Mouse (Mus musculus) limb, embryonic 12.5 days (tissue): Measurements from ENCODE around the gene Mecr. TPM values are rescaled to one million over a fixed set of nuclear protein-coding genes. Genes with fewer than 3 reads are reported as not detected.

Experiments used
- ATAC-seq: fragments of 200-750 bp; cut with Nextera tagmentation; 2 replicates; pipeline ENCODE4 v1.8.0; 2017; ENCODE audit warnings: low read depth, moderate TSS enrichment; ENCODE audit not compliant: insufficient number of reproducible peaks, insufficient read depth, low FRiP score, low TSS enrichment
- H3K27ac ChIP-seq: fragments of 300-500 bp; sonication (generic); 2 replicates; pipeline ENCODE4 v1.5.1; 2016; ENCODE audit warnings: mild to moderate bottlenecking, moderate library complexity
- H3K27me3 ChIP-seq: fragments of 300-500 bp; sonication (generic); 2 replicates; pipeline ENCODE4 v1.6.1; 2016; ENCODE audit warnings: mild to moderate bottlenecking, moderate library complexity
- H3K36me3 ChIP-seq: fragments of 300-500 bp; sonication (generic); 2 replicates; pipeline ENCODE4 v1.6.1; 2016; ENCODE audit warnings: mild to moderate bottlenecking, moderate library complexity
- H3K4me1 ChIP-seq: fragments of 300-500 bp; sonication (generic); replicated peaks from 2 replicates; pipeline ENCODE4 v1.6.1; 2016
- H3K4me2 ChIP-seq: fragments of 300-500 bp; sonication (generic); 2 replicates; pipeline ENCODE4 v1.6.1; 2016; ENCODE audit warnings: mild to moderate bottlenecking, moderate library complexity
- H3K4me3 ChIP-seq: fragments of 300-500 bp; sonication (generic); replicated peaks from 2 replicates; pipeline ENCODE4 v1.5.1; 2016; ENCODE audit warnings: mild to moderate bottlenecking
- H3K9ac ChIP-seq: fragments of 300-500 bp; sonication (generic); replicated peaks from 2 replicates; pipeline ENCODE4 v1.6.1; 2016; ENCODE audit warnings: mild to moderate bottlenecking, moderate library complexity
- H3K9me3 ChIP-seq: fragments of 300-500 bp; sonication (generic); 2 replicates; pipeline ENCODE4 v1.6.1; 2016; ENCODE audit warnings: mild to moderate bottlenecking, moderate library complexity
- WGBS: fragments of 180-500 bp; shearing (Covaris S2); methylation state at CpG from one replicate; pipeline ENCODE4 v1.1.7; 2016; 5-methylcytosine and 5-hydroxymethylcytosine counted together
- polyA plus RNA-seq: library from polyadenylated mRNA; unstranded; fragments of >200 nt; fragmentation: Nextera tagmentation; extraction: Ambion mirVana; gene quantifications from 2 replicates; pipeline ENCODE4 v1.2.1, GENCODE M21; 2016

Gene Mecr
- polyA plus RNA-seq, 1 experiment from 2014 or later, result 45.1 TPM

DNA sequence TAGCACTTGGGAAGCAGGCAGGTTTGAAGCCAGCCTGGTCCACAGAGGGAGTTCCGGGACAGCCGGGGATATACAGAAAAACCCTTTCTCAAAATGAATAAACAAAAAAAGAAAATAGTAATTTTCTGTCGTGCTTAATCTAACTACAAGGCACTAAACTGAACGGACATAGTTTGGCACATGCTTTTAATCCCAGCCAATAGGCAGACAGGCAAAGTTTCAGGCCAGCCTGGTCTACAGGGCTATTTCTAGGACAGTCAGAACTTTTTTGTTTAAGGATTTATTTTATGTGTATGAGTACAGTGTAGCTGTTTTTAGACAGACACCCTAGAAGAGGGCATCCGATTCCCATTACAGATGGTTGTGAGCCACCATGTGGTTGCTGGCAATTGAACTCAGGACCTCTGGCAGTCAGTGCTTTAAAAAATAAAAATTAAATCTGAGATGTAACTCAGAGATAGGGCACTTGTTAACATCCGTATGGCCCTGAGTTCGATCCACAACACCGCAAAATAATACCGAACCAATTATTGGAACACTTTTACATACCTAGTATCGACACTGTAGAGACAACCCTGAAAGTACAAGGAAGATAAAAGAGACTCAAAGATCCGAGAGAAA is 29.5 kb downstream of the Mecr start:
- no peaks in the 10 kb centered on the region for H3K27me3 ChIP-seq
- peak overlapping the region; percentile 69 for H3K4me2 ChIP-seq
- WGBS, result 9% methylated on average over 11 of the region's 11 CpGs
- H3K27ac ChIP-seq, result peak overlapping the region; percentile 100
- H3K9ac ChIP-seq, result peak overlapping the region; percentile 72
- H3K36me3 ChIP-seq, result peaks cover 6% of the 10 kb centered on the region; the same call in 1 of the 2 replicates
- H3K4me1 ChIP-seq, result peaks cover 30% of the 10 kb centered on the region
- ATAC-seq, result peak; percentile 49
- H3K9me3 ChIP-seq, result no peaks in the 10 kb centered on the region
- H3K4me3 ChIP-seq, result peak overlapping the region; percentile 87

DNA sequence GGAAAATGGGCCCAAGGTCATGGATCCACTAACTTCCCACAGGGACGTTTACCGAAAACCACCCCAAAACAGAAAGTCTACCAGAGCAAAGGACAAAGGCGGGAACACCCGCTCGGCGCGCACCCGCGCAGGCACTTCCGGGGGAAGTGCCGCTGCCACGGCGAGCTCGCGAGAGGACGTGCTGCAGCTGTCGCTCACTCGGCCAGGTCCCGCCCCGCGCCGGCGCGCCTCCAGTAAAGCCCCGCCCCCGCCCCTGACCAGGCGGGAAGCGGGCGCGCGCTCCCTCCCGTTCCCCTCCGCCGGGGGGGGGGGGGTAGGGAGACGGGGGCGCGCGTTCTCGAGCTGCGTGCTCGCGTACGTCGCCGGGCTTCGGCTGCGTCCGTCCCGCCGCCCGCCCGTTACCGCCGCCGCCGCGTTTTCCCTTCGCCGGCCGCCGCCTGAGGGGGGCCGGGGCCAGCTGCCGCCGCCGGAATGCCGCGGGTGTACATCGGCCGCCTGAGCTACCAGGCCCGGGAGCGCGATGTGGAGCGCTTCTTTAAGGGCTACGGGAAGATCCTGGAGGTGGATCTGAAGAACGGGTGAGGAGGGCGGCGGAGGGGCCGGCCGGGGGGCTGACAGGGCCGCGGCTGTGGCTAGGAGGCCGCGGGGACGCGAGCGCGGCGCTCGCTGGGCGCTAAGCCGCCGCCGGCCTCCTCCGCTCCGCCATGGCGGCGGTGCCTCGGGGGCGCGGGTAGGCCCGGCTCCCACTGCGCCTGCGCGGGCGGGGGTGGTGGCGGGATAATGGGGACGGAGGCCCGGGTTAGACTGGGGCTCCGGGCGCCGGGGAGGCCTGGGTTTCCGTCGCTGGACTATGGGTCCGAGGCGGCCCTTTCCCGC is 30.3 kb downstream of the Mecr start, which contains the start of gene Srsf4:
Srsf4 (plus strand) TSS at position 325 of the 876 bp plus-strand sequence.
- H3K4me3 ChIP-seq, result peak within 1 kb of the TSS; percentile 87
- H3K36me3 ChIP-seq, result no peaks in the 10 kb centered on the region
- H3K4me2 ChIP-seq, result peak within 1 kb of the TSS; percentile 69
- under 1% methylated on average over 103 of the region's 116 CpGs for WGBS
- peak within 1 kb of the TSS; percentile 100 for H3K9ac ChIP-seq
- ATAC-seq, result peak; percentile 93
- peak within 1 kb of the TSS; percentile 100 for H3K27ac ChIP-seq
- H3K9me3 ChIP-seq, result no peaks in the 10 kb centered on the region
- no peaks in the 10 kb centered on the region for H3K27me3 ChIP-seq
- H3K4me1 ChIP-seq, result peaks cover 37% of the 10 kb centered on the region

GRCm38 (mm10) chr4:131874169-131874536 is 30.9 kb downstream of the Mecr start:
- peak overlapping the region; percentile 100 for H3K9ac ChIP-seq
- H3K4me1 ChIP-seq, result peaks cover 38% of the 10 kb centered on the region
- H3K4me2 ChIP-seq, result peak overlapping the region; percentile 69
- WGBS, result under 1% methylated on average over 20 of the region's 20 CpGs
- peak overlapping the region; percentile 100 for H3K27ac ChIP-seq
- ATAC-seq, result no peak
- H3K27me3 ChIP-seq, result no peaks in the 10 kb centered on the region
- no peaks in the 10 kb centered on the region for H3K36me3 ChIP-seq
- H3K9me3 ChIP-seq, result no peaks in the 10 kb centered on the region
- H3K4me3 ChIP-seq, result peak overlapping the region; percentile 87

GRCm38 (mm10) chr4:131874567-131874966 is 31.3 kb downstream of the Mecr start:
- Histone ChIP-seq H3K4me3 (peak overlapping the region; percentile 87), H3K4me2 (peak overlapping the region; percentile 69), H3K9ac (peak overlapping the region; percentile 100), H3K9me3 (no peaks in the 10 kb centered on the region), H3K27me3 (no peaks in the 10 kb centered on the region), H3K36me3 (no peaks in the 10 kb centered on the region), H3K27ac (peak overlapping the region; percentile 100), H3K4me1 (peaks cover 38% of the 10 kb centered on the region)
- 2% methylated on average over 11 of the region's 11 CpGs for WGBS
- no peak for ATAC-seq

DNA sequence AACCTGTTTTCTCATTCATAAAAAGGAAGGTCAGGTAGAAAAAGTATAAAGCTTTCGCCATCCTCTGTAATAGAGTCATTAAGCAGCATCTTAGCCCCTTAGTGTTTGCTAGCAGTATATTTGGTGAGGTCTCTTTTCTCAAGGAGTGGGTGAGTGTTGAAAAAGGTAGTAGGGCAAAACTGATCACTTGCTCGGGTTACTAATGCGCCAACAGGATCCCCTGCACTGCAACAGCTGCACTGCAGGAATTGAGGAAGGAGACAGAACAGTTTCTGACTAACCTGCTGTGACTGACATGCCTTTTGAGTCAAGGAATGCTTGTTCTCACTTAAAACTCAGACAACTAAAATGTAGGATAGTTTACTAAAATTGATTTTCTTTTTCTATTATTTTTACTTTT is 32.0 kb downstream of the Mecr start:
- 49% methylated on average over 3 of the region's 3 CpGs for WGBS
- no peaks in the 10 kb centered on the region for H3K36me3 ChIP-seq
- peaks cover 40% of the 10 kb centered on the region for H3K4me1 ChIP-seq
- no peaks in the 10 kb centered on the region for H3K27me3 ChIP-seq
- no peak for ATAC-seq
- no peaks in the 10 kb centered on the region for H3K9me3 ChIP-seq
- peak overlapping the region; percentile 87 for H3K4me3 ChIP-seq
- peak overlapping the region; percentile 100; the same call in 1 of the 2 replicates for H3K9ac ChIP-seq
- peak overlapping the region; percentile 69 for H3K4me2 ChIP-seq
- no peak overlapping the region for H3K27ac ChIP-seq

GRCm38 (mm10) chr4:131876836-131877235 is 33.6 kb downstream of the Mecr start:
- Histone ChIP-seq H3K9ac (no peak overlapping the region), H3K4me1 (peaks cover 46% of the 10 kb centered on the region), H3K27ac (no peak overlapping the region), H3K4me2 (0 out of 2 replicates have a peak overlapping the region, but pooled peaks have one; percentile 69), H3K9me3 (no peaks in the 10 kb centered on the region), H3K27me3 (no peaks in the 10 kb centered on the region), H3K36me3 (no peaks in the 10 kb centered on the region), H3K4me3 (no peak overlapping the region)
- ATAC-seq, result no peak
- 73% methylated on average over 2 of the region's 2 CpGs for WGBS

- Histone ChIP-seq H3K27me3 (no peaks in the 10 kb centered on the region), H3K9ac (no peak overlapping the region), H3K4me3 (no peak overlapping the region), H3K4me1 (peaks cover 45% of the 10 kb centered on the region), H3K4me2 (no peak overlapping the region), H3K9me3 (no peaks in the 10 kb centered on the region), H3K36me3 (peaks cover 5% of the 10 kb centered on the region; the same call in 1 of the 2 replicates), H3K27ac (no peak overlapping the region)
- WGBS, result 71% methylated on average over 1 of the region's 1 CpGs
- ATAC-seq, result no peak
Observed at GRCm38 (mm10) chr4:131879692-131880091, 36.4 kb downstream of the Mecr start.

- Histone ChIP-seq H3K27me3 (no peaks in the 10 kb centered on the region), H3K9ac (no peak overlapping the region), H3K4me3 (no peak overlapping the region), H3K27ac (peak overlapping the region; percentile 41; the same call in 1 of the 2 replicates), H3K9me3 (no peaks in the 10 kb centered on the region), H3K4me2 (no peak overlapping the region), H3K36me3 (peaks cover 20% of the 10 kb centered on the region), H3K4me1 (peaks cover 33% of the 10 kb centered on the region)
- 88% methylated on average over 7 of the region's 7 CpGs for WGBS
- no peak for ATAC-seq
Observed at GRCm38 (mm10) chr4:131881306-131881705, 38.0 kb downstream of the Mecr start.

- Histone ChIP-seq H3K4me3 (no peak overlapping the region), H3K4me1 (peaks cover 15% of the 10 kb centered on the region), H3K9me3 (no peaks in the 10 kb centered on the region), H3K4me2 (no peak overlapping the region), H3K36me3 (peaks cover 38% of the 10 kb centered on the region), H3K9ac (no peak overlapping the region), H3K27ac (no peak overlapping the region), H3K27me3 (no peaks in the 10 kb centered on the region)
- no peak for ATAC-seq
- WGBS, result 79% methylated on average over 6 of the region's 6 CpGs
Observed at GRCm38 (mm10) chr4:131883571-131883970, 40.3 kb downstream of the Mecr start.

DNA sequence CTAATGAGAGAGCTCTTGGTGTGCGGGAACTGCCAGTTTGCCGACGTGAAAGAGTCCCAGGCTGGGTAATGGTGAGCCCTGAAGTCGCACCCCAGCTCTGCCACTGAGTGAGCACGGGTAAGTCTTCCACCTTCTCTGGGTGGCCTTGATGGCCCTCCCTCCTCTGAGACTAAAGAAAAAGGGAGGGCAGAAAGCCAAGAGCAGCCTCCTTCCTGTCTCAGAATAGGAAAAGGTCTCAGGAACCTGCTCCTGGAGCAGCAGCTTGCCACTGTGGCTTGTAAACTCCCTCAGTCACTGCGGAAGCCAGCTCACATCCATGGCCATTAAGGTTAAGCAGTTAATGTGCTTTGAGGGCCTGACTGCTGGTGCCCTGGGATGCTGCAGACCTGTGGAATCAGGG is 42.1 kb downstream of the Mecr start:
- H3K36me3 ChIP-seq, result peaks cover 38% of the 10 kb centered on the region
- 77% methylated on average over 6 of the region's 6 CpGs for WGBS
- no peaks in the 10 kb centered on the region for H3K27me3 ChIP-seq

DNA sequence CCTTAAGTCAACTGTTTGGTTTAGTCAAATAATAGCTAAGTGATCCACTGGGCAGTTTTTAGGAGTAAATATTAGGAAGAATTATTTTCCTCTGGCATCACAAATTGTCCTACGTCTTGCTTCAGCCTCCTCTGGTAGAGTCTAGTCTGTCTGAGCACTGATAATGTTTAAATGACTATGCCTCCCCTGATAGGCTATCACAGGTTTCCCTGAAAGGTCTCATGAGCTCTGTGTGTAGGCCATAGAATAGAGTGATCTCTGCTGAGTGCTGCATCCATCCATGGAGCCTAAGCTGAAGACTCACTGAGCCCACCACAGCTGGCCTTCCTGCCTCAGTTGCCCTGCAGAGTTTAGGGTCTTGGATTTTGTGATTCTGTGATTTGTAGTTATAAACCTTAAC is 45.3 kb downstream of the Mecr start:
- H3K27me3 ChIP-seq, result no peaks in the 10 kb centered on the region
- WGBS, result 74% methylated on average over 1 of the region's 1 CpGs

More for the DNA sequence above, 42.1 kb downstream of the Mecr start:
- Histone ChIP-seq H3K4me1 (peaks cover 24% of the 10 kb centered on the region), H3K27ac (no peak overlapping the region), H3K9ac (no peak overlapping the region), H3K9me3 (no peaks in the 10 kb centered on the region), H3K4me2 (no peak overlapping the region), H3K4me3 (no peak overlapping the region)
- ATAC-seq, result no peak

More for the DNA sequence above, 45.3 kb downstream of the Mecr start:
- Histone ChIP-seq H3K4me1 (peaks cover 15% of the 10 kb centered on the region; the same call in 1 of the 2 replicates), H3K36me3 (peaks cover 63% of the 10 kb centered on the region), H3K27ac (no peak overlapping the region), H3K4me3 (no peak overlapping the region), H3K9me3 (no peaks in the 10 kb centered on the region), H3K9ac (no peak overlapping the region), H3K4me2 (no peak overlapping the region)
- no peak for ATAC-seq
